Mouse (Mus musculus) lung, adult 2 months (tissue): ENCODE data around the gene Unc45b. TPM values are rescaled to one million over a fixed set of nuclear protein-coding genes. Genes with fewer than 3 reads are reported as not detected.
A peak's percentile ranks its signal among the peaks of the same experiment; 100 is the strongest.
"Not testable (repeated sequence)": the region's sequence is repeated elsewhere in the genome, so short reads cannot be mapped to it uniquely, and the experiment has no call there.

Experiments used
- DNase-seq: peaks from one replicate; pipeline ENCODE4 v3.0.0; 2022
- H3K4me1 ChIP-seq: fragments of 200-500 bp; 2 replicates; pipeline ENCODE4 v1.6.1; 2011; ENCODE audit warnings: low read length; ENCODE audit not compliant: control insufficient read depth, insufficient read depth
- H3K4me3 ChIP-seq: fragments of 200-500 bp; replicated peaks from 2 replicates; pipeline ENCODE3; 2011; ENCODE audit warnings: low read depth, mild to moderate bottlenecking, control low read depth, low read length; ENCODE audit errors: extremely low read depth
- CTCF ChIP-seq: fragments of 200-500 bp; IDR thresholded peaks from 2 replicates; pipeline ENCODE4 v1.5.1; 2011; ENCODE audit warnings: mild to moderate bottlenecking, low read length, control low read depth; ENCODE audit not compliant: insufficient read depth
- POLR2A ChIP-seq: fragments of 200-500 bp; IDR thresholded peaks from 2 replicates; pipeline ENCODE4 v1.6.1; 2011; ENCODE audit warnings: low read depth, mild to moderate bottlenecking, control low read depth, low read length, borderline replicate concordance; ENCODE audit errors: extremely low read depth
- WGBS: fragments of 180-500 bp; shearing (Covaris S2); methylation state at CpG from one replicate; pipeline ENCODE4 v1.1.7; 2018; 5-methylcytosine and 5-hydroxymethylcytosine counted together
- polyA plus RNA-seq: library from polyadenylated mRNA; depleted of rRNA; stranded (reverse); fragments of >200 nt; gene quantifications from 2 replicates; pipeline ENCODE4 v1.2.3, GENCODE M21; 2012

Unc45b gene
- polyA plus RNA-seq, 1 experiment: 19.0 TPM

- Histone ChIP-seq H3K4me1 (peaks cover 4% of the 10 kb centered on the region), H3K4me3 (peak within 1 kb of the TSS; percentile 80)
- WGBS: 1% methylated on average over 73 of the region's 73 CpGs
- peak; percentile 92 for DNase-seq
- TF ChIP-seq CTCF (peak; percentile 69), POLR2A (peak; percentile 40; the same call in 1 of the 2 replicates)
Observed at GRCm38 (mm10) chr11:82907651-82908607, 2.4 kb upstream of the Unc45b start, which contains the start of gene Nle1. Gene Nle1, minus strand, starts transcription at chr11:82908411.

DNA sequence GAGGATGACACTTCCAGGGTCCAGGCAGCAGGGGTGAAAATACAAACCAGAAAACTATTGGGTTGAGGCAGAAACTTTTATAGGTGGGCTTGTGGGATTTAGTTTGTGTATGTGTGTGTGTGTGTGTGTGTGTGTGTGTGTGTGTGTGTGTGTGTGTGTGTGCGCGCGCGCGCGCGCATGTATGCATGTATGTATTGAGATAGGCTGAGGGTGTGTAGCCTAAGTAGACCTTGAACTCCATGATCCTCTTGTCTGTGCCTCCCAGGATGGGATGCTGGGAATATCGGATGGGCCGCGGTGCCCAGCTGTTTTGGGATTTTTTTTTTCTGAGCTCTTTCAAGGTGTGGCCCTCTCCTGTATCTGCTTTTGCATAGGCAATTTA, 1.8 kb upstream of the Unc45b start:
- peaks cover 4% of the 10 kb centered on the region for H3K4me1 ChIP-seq
- WGBS: 69% methylated on average over 10 of the region's 10 CpGs
- TF ChIP-seq CTCF: no peak
- TF ChIP-seq POLR2A: no peak
- H3K4me3 ChIP-seq: no peak overlapping the region
- DNase-seq: no peak

- DNase-seq: no peak
- 68% methylated on average over 11 of the region's 11 CpGs for WGBS
- TF ChIP-seq POLR2A: no peak
- Histone ChIP-seq H3K4me1 (peaks cover 4% of the 10 kb centered on the region), H3K4me3 (no peak overlapping the region)
Observed at GRCm38 (mm10) chr11:82910679-82911389, 484 bp downstream of the Unc45b start.

DNA sequence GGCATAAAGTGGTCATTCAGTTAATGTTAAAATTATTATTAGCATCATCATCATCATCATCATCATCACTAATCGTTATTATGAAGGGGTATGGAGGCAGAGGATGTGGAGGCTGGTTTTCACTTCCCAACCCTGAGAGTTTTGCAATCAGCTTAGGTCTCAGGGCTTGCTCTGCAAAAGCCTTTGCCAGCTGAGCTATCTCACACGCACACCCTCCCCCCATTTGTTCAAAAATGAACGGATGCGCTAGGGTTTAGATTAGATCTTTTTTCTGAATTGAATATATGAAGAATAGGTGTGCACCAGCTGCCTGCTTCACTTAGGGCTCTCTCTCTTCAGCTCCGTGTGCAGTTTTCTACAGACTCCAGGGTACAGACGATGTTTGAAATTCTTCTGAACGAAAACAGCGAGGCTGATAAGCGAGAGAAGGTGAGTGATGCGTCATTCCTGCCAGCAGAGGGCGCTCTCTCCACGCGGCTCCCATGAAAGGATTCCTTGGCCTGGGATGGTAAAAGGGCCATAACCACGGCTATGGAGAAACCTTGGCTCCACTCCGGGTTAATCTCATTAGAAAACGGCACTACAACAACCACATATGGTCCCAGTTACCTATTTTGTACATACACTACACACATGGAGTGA, 4.5 kb downstream of the Unc45b start:
- TF ChIP-seq POLR2A (no peak), CTCF (peak; percentile 98)
- Histone ChIP-seq H3K4me1 (no peaks in the 10 kb centered on the region), H3K4me3 (no peak overlapping the region)
- WGBS: 6% methylated on average over 16 of the region's 16 CpGs
- peak; percentile 72 for DNase-seq

GRCm38 (mm10) chr11:82920768-82921167, 10.4 kb downstream of the Unc45b start:
- no peak overlapping the region for H3K4me3 ChIP-seq
- 49% methylated on average over 10 of the region's 10 CpGs for WGBS
- no peak for DNase-seq
- no peaks in the 10 kb centered on the region for H3K4me1 ChIP-seq
- TF ChIP-seq CTCF (no peak), POLR2A (no peak)

DNA sequence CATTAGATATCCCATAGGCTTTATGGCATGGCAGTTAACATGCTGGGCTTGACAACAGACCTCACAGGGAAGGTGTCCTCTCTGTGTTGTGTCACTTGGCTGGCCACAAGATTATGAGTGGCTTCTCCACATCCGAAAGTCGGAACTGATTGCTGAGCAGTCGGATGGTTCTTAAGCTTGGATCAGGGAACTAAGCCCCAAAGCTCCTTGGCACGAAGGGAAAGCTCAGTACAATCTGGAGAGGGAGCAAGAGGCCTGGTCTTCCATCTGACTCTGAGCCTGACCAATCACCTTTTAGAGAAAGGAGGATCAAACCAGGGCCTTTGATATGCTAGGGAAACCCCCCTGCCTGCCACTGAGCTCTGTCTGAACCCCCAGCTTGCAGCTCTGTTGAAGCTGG, 11.3 kb downstream of the Unc45b start:
- DNase-seq: no peak
- Histone ChIP-seq H3K4me1 (no peaks in the 10 kb centered on the region), H3K4me3 (no peak overlapping the region)
- WGBS: 75% methylated on average over 4 of the region's 4 CpGs
- no peak for TF ChIP-seq POLR2A
- no peak for TF ChIP-seq CTCF

GRCm38 (mm10) chr11:82923910-82924309, 13.6 kb downstream of the Unc45b start:
- DNase-seq, H3K4me3 ChIP-seq: not testable (repeated sequence)
- WGBS: 36% methylated on average over 6 of the region's 6 CpGs

GRCm38 (mm10) chr11:82928897-82929632, 18.7 kb downstream of the Unc45b start:
- 58% methylated on average over 20 of the region's 20 CpGs for WGBS
- no peak for DNase-seq

More at GRCm38 (mm10) chr11:82923910-82924309, 13.6 kb downstream of the Unc45b start:
- not testable (repeated sequence) for H3K4me1 ChIP-seq

DNA sequence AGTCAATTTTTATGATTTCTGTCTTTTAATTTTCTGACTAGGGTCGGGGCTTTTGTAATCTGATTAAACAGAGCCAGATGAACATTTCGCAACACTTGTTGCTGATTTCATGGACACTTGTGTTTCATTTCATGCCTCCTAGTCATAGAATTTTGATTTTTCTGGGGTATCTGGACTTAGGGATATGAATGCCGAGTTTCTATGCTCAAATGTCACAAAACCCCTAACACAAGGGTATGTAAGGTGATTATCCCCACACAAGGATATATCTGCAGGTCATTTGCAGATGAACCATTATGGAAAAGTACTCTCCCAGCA, 19.2 kb downstream of the Unc45b start:
- 53% methylated on average over 3 of the region's 3 CpGs for WGBS
- DNase-seq: no peak
- TF ChIP-seq CTCF (no peak), POLR2A (no peak)
- Histone ChIP-seq H3K4me3 (no peak overlapping the region), H3K4me1 (peaks cover 7% of the 10 kb centered on the region)

More at GRCm38 (mm10) chr11:82928897-82929632, 18.7 kb downstream of the Unc45b start:
- Histone ChIP-seq H3K4me3 (no peak overlapping the region), H3K4me1 (peaks cover 7% of the 10 kb centered on the region)
- TF ChIP-seq POLR2A: no peak
- no peak for TF ChIP-seq CTCF

DNA sequence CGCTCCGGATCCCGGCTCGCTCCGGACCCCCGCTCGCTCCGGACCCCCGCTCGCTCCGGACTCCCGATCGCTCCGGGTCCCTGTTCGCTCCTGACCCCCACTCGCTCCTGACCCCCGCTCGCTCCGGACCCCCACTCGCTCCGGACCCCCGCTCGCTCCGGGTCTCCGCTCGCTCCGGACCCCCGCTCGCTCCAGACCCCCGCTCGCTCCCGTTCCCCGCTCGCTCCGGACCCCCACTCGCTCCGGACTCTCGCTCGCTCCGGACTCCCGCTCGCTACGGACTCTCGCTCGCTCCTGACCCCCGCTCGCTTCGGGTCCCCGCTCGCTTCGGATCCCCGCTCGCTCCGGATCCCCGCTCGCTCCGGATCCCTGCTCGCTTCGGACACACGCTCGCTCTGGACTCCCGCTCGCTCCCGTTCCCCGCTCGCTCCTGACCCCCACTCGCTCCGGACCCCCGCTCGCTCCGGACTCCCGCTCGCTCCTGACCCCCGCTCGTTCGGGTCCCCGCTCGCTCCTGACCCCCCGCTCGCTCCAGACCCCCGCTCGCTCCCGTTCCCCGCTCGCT, 20.1 kb downstream of the Unc45b start:
- H3K4me3 ChIP-seq, H3K4me1 ChIP-seq, DNase-seq: not testable (repeated sequence)
- 4% methylated on average over 78 of the region's 85 CpGs for WGBS

DNA sequence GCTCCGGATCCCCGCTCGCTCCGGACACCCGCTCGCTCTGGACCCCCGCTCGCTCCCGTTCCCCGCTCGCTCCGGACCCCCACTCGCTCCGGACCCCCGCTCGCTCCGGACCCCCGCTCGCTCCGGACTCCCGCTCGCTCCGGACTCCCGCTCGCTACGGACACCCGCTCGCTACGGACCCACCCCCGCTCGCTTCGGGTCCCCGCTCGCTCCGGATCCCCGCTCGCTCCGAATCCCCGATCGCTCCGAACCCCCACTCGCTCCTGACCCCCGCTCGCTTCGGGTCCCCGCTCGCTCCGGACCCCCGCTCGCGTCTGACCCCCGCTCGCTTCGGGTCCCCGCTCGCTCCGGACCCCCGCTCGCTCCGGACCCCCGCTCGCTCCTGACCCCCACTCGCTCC, 20.8 kb downstream of the Unc45b start:
- WGBS: 5% methylated on average over 48 of the region's 63 CpGs
- not testable (repeated sequence) for H3K4me1 ChIP-seq, DNase-seq
- peak overlapping the region; percentile 28 for H3K4me3 ChIP-seq

GRCm38 (mm10) chr11:82931671-82932450, 21.5 kb downstream of the Unc45b start:
- not testable (repeated sequence) for H3K4me1 ChIP-seq, DNase-seq
- 2% methylated on average over 109 of the region's 119 CpGs for WGBS
- H3K4me3 ChIP-seq: peak overlapping the region; percentile 41
